Mouse (Mus musculus): Measurements from ENCODE around the gene Gcnt2.
"Not testable (repeated sequence)": the region's sequence is repeated elsewhere in the genome, so short reads cannot be mapped to it uniquely, and the experiment has no call there.

Gcnt2 gene

DNA sequence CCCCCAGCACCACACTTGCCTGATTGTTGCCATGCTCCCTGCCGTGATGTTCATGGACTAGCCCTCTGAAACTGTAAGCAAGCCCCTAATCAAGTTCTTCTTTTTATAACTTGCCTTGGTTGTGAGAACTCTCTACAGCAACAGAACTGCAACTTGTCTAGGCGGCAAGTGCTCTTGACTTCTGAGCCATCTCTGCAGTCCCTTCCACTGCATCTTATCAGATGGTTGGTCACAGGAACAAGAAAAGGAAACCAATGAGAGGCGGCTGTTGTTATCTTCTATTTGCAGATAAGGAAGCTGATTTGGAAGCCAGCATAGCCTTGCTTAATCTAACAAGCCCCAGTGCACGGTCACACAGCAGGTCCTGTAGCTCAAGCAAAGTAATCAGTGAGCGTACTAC lies 14.5 kb downstream of the Gcnt2 start:
- no peak for DNase-seq (ENCODE audit: low spot score in 2 of 2)

DNA sequence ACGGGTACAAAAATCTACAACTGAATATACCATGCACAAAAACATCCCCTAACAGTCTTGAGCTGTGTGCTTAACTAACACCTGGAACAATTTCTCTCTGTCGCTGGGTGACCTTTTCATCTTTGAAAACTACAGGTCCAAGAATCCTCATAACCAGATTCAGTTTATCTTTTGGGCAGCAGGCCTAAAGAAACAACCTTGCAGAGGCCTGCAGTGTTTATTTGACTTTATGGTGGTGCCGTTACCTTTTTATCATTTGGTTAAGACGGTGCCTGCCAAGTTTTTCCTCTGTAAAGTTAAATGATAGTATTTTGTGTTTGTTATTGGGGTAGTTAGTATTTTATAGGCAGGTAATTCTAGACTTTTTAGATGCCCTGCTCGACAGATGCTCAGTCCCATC lies 15.9 kb downstream of the Gcnt2 start:
- DNase-seq (ENCODE audit: low spot score in 2 of 2) = no peak

DNA sequence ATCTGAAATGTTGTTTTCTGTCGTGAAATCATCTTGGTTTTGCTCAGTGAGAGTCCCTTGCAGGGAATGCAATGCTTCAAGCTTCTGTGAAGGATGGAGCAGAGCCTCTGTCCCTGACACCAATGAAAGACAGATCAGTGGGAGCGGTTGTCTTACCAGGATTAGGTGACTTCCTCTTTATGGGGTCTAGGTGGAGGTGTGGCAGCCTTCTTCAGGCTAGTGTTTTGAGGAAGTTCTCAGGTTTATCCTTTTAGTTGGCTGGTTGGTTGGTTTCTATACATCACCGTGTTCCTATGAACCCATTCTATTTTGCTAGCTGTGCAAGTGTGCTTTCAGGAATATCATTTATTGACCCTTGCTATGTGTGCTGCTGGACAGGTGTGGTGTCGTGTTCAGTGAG lies 18.0 kb downstream of the Gcnt2 start:
- no peak for DNase-seq (ENCODE audit: low spot score in 2 of 2)

DNA sequence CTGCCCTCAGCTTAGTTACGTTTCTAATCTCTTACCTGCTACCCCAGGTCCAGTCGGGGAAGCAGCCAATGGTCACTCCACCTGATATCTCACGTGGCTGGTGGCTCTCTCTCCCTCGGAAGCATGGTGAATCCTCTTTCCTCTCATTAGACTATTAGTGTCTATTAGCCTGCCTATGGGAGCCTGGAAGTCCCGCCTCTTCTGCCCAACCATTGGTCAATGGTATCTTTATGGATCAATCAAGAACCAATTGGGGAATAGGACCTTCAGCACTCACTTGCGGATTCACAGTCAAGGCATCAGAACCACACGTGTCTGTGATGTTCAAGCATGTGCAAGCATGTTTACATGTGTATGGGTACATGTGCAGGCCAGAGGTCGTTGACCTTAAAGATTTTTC lies 21.0 kb downstream of the Gcnt2 start:
- DNase-seq (ENCODE audit: low spot score in 2 of 2) = no peak

DNA sequence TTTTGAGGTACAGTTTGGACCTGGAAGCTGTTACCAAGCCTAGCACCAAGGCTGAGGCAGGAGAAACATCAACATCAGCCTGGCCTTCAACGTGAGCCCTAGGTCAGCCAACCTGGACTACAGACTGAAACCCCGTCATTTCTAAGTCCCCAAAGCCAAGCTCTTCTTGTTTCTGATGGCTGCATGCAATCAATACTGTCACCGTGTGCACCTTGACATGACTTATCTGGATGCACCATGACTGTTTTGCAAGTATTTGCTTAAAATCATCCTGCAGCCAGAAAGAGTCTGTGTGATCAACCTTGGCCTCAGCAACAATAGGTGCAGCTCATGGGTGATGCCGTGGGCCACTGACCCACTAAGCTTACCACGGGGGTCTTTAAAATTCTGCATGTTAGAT lies 23.1 kb downstream of the Gcnt2 start:
- DNase-seq (ENCODE audit: low spot score in 2 of 2) = no peak

DNA sequence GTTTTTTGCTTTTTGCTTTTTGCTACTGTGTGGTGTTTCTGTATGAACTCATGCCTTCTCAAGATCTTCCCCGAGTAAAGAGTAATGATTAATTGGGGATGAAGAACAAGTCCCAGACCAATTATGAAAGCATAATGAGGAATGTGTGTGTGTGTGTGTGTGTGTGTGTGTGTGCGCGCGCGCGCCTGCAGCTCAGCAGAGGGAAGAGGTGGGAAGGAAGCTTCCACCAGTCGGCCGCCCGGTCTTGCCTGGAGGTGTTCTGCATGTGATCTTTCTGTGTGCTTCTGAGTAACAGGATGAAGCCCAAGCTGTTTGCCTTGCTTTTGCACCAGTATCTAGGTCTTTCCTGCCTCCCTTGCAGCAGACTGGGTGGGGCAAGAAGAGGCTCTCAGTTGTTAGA lies 24.3 kb downstream of the Gcnt2 start:
- no peak for DNase-seq (ENCODE audit: low spot score in 2 of 2)

DNA sequence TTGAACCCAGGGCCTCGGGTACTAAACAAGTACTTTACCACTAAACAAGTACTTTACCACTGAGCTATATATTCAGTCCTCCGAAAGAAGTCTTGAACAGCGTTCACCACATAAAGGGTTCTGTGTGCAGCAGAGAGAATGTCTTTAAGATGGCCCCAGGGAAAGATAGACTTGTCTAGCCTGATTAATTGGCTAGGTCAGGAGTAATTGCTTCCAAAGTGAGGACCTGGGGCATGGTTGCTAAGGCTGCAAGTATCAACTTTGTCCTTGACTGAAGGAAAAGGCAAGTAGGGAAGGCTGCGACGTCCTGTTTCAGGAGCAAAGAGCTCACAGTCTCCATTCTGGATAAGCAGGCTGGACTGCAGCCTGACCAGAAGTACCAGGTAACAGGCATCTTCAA lies 25.3 kb downstream of the Gcnt2 start:
- DNase-seq (ENCODE audit: low spot score in 2 of 2) = no peak

DNA sequence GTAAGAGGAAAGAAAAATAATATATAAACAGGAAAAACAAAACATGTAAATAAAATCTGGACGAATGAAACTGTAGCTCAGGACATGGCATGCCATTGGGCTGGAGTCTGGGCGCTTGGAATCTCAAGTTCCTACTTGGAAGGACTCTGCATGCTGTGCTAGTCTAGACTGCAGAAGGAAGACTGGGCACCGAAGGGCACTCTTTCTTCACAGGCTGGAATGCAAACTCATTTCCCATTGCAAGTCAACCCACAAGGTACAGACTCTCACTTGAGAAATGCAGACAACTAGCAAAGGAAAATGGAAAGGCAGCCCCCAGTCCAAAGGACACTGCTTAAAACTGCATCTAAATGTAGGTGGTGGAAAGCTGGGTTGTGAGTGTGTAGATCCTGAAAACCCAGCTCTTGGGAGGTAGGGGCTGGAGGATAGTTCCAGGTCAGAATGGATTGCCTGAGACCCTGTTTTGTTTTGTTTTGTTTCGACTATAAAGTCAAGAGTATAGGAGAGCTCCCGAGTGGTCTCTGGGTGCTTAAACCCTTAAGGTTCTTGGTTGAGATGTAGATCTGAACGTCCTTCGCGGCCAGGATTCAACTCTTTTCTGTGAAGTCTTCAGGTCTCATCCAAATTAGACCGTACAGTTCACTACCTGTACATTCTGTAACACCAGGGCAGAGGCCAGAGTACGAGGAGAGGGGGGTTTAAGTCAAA lies 26.5 kb downstream of the Gcnt2 start:
- no peak for DNase-seq (ENCODE audit: low spot score in 2 of 2)

DNA sequence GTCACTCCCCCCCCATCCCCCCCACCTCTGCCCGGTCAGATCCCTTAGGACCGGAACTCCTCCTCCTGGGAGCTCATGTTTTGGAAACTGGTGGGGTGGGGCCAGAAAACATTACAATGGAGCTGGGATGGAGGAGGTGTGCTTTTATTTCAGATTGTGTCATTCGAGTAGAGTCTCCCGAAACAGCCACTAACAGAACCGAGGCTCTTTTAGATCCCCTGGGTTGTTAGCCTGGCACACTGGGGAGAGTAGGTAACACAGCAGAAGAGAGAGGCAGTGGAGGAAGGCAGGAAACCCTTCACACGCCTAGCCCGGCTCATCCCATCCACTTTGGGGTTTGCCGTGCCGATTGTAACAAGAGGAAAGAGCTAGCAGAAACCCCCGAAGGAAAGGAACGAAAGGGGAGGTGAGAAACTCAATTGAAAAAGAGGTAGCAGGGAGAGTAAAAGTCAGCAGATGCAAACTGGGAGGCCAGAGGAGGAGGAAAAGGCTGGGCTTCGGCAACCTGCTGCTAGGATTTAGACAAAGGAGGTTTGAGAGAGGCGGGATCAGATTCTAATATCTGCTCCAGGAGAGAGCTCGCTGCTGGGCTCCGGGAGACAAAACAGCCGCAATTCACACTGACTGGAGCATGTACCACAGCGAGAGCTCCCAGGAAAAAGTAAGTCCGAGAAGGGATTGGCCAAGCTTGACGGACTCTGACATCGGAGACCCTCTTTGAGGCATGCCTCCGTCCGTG lies 27.3 kb downstream of the Gcnt2 start:
- DNase-seq (ENCODE audit: low spot score in 2 of 2) = no peak

DNA sequence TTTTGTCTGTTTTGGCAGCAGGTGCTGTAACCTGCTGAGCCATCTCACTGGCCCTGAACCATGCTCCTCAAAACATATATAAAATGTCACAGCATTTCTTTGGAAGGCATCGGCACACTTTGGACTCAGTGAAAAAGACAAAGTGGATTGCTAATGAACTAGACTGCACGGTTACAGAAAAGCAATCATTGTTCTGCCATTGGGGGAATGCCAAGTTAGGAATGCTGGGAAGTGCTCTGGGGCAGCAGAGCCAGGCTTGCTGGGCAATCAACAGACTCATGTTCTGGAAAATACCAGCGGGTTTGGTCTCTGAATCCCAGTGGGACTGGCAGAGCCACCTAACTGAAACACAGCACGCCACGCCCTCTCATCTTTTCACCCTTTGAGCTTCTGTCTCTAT lies 31.0 kb downstream of the Gcnt2 start:
- DNase-seq (ENCODE audit: low spot score in 2 of 2) = no peak

DNA sequence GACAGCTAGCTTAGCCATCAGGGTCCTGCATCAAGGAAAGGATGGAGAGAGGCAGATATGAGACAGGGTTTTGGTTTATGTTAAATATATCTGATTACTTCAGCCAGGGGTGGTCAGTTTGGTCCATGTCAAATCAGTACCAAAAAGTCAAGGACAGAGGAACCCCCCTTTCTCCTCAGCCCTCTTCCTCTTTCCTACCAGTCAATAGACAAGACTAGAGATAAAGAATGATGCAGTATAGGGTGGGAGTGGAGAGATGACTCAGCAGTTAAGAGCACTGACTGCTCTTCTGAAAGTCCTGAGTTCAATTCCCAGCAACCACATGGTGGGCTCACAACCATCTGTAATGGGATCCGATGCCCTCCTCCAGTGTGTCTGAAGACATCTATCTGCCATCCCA lies 31.8 kb downstream of the Gcnt2 start:
- DNase-seq (ENCODE audit: low spot score in 2 of 2) = not testable (repeated sequence)

DNA sequence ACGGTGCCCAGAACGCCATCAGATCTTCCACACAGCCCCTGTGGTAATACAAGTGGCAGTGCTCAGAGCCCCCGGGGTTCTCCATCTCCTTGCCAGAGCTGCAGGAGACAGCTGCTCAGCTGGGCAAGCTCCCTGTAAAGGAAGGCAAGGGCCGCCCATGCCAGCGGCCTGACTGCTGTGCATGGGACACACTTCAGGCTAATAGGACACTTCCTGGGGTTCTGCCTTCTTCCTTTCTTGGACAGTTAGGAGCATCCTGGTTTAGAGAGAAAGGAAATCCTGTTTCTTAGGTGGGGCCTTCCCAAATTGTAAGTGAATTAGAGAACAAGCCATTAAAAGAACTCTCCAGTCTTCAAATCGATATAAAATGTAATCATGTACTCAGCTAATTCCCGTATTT lies 32.5 kb downstream of the Gcnt2 start:
- no peak for DNase-seq (ENCODE audit: low spot score in 2 of 2)

DNA sequence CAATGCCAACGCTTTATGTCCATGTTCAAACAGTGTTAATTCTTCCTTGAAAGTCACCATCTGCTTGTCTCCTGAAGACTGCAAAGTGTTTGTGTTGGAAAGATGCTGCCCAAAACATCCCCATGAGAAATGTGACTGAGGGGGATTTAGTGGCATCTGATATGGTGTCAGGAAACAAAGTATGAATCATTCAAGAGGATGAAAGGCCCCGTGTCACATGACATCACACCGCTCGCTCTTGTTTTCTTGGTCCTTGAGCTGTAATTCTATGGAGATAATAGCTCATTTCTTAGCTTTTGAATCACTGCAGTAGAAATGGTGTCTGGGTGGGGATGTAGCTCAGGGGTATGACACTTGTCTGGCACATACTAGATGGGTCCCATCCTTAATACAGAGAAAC lies 33.0 kb downstream of the Gcnt2 start:
- DNase-seq (ENCODE audit: low spot score in 2 of 2) = no peak

DNA sequence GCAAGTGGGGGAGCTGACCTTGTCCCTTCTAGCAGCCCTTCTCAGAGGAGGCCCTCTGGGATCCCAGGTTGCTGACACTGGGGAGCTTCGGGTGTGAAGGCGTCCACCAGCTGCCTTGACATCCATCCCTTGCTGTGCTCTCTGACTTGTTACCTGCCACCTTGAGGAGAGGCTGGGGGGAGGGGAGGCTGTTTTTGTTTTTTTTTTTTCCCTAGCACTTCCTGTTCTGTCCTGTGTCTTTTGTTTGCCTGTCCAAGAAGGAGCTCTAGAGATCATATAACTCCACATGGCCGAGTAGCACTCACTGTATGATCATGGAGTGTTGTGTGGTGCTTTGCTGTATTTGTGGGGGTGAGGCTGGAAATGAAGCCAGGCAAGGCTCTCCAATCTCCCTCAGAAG lies 34.0 kb downstream of the Gcnt2 start:
- no peak for DNase-seq (ENCODE audit: low spot score in 2 of 2)

DNA sequence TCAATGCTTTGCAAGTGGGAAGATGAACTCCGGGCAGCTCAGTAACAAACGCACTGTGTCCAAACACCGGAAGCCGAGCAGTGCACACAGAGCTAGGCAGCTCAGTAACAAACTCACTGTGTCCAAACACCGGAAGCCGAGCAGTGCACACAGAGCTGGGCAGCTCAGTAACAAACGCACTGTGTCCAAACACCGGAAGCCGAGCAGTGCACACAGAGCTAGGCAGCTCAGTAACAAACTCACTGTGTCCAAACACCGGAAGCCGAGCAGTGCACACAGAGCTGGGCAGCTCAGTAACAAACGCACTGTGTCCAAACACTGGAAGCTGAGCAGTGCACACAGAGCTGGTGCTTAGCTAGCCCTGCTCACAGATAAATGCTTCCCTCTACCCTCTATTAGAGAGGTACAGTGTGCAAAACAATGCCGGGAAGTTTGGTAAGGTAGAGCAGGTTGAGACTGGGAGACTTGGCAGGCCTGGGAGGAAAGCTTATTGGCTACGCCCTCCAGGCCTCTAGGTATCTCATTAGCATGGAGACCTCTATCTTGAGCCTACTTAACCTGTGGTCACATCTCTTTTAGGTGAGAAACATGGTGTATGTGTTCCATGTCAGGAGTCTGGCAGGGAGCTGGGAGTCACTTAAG lies 38.6 kb downstream of the Gcnt2 start:
- DNase-seq (ENCODE audit: low spot score in 2 of 2) = not testable (repeated sequence)

DNA sequence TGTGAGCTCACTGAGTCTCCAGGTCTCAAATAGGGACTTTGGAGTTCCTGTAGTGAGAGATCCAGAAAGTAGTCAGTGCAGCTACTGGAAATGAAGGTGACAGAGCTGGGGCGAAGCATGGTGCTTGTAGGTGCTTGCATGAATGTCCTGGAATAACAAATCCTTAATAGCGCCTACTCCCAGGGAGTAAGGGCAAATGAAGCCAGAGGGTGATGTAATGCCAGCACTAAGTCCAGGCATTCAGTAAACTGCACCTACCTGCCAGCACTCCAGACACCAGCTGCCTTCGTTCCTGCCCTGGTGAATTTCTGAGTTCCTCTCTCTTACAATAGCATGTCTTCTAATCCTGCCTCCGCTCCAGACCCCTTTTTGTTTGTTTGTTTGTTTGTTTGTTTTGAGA lies 39.1 kb downstream of the Gcnt2 start:
- no peak for DNase-seq (ENCODE audit: low spot score in 2 of 2)

DNA sequence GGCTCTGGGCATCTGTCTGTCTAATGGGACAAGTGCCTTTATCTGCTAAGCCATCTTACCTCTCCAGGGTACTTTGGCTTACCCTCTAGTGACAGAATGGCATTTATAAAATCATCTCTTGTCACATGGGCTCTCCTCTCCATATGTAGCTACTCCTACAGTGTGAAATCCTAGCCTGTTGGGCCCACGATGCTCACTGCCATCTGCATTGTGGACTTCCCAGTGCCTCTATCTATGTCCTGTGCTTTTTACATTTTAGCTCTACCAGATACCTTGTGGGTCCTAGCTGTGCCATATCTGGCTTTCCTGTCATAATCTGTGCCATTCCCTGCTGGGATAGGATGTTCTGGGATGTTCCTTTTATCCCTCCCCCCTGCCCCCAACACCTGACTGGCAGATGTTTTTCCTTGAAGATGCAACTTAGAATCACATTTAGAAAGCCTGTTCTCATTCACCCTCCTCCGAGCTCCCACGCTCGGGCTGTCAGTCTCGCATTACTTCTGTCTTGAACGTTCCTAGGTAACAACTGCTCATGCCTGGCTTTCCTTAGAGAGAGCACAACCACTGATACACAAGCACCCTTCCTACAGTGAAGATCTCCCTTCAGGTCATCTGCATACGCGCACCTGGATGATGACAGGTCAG lies 39.9 kb downstream of the Gcnt2 start:
- no peak for DNase-seq (ENCODE audit: low spot score in 2 of 2)

DNA sequence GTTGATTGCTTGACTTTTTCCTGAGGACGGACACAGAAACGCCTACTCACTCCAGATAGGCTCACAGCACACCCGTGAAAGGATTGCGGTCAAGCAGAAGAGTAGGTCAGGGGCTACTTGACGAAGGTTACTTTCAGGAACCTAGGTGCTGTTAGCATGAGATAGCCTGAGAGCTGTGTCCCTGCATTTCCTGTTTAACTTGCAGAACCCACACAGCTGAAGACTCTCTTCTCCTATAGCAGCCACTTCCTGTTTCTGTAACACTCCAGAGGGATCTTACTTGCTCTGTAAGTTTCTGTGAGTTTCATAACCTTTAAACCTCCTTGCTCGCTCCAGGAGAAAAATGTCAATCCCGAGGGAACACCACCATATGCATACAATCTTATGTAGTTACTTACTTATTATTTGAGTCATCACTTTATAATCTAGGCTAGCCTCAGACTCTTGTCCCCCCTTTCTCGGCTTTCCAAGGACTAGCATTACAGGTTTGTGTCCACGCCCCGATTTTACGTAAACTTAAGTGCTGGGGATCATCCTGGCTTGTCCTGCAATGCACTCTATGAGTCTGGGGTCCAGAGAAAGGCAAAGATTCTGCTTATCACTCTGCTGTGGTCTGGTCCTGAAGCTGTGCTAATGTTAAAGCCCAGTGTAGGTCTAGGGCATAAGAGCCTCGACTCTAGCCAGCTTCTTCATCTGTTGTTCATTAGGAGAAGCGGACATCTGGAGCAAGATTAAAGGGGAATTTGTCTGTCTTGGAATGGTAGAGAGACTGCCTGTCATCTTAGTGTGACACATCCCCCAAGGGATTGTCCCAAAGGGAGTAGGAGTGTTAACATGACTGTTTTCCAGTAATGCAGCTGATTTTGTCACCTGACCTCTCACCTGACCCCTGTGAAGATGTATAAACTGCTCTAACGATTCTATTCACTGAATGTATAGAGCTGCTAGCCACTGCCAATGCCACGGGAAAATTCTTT lies 40.7 kb downstream of the Gcnt2 start:
- no peak for DNase-seq (ENCODE audit: low spot score in 2 of 2)

DNA sequence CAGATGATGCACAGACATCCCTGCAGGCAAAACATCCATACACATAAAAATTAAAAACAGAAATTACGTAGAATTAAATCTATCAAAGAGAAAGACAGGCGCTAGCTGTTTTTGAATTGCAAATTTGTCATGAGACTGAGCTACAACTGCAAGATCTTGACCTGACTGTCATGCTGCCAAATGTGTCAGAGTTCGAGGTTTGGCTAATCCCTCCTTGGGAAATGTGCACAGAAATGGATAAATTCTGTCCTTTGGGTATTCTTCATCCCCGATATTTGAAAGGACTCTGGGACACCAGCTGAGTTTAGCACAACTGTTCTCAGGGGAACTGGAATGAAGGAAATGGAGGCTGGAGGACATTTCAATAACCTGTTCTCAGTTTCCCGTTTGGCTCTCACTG lies 41.7 kb downstream of the Gcnt2 start:
- DNase-seq (ENCODE audit: low spot score in 2 of 2) = no peak

DNA sequence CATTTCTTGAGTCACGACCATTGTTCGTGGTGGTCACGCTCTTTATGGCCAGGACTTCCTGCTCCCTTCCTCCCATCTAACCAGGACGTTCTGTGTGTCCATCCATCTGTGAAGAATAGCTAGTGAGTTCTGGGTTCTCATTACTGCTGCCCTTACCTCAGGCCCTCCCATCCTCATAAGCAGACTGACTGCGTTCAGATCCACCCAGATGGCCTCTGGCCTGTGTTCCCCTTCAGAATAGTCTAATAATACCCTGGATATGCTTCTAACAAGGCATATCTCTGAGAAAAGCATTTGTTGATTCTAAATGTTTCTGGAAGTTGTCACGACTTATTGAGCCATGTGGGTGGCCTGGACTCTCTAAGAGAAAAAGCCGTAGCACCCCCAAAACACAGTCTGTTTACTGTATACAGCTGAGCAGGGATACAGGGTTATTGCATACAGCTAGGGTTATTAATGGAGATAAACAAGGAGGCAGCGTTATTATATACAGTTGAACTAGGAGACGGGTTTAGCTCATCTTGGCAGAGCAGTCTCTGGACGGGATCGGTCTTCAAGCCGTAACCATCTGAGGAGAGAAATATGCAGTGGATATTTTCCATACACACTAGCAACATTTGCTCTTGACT lies 42.4 kb downstream of the Gcnt2 start:
- DNase-seq (ENCODE audit: low spot score in 2 of 2) = no peak

DNA sequence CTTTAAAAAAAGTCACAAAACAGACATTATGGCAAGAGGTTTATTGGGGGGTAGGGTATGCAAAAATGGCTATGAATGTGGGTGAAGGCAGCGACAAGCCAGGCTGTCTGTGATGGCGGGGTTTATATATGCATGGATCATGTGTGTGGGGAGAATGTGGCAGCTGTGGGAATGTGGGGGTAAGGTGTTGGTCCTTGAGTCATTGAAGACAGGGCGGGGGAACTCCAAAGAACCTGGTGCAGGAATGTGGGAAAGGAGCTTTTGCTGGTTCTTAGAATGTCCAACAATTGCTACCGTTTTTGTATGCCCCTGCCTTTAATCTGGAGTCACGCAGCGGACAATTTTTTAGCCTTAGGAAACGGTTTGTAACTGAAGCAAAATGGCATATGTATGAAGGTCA lies 44.5 kb downstream of the Gcnt2 start:
- no peak for DNase-seq (ENCODE audit: low spot score in 2 of 2)
